Mouse (Mus musculus): ENCODE data around the gene Lmo2. TPM values are rescaled to one million over a fixed set of nuclear protein-coding genes. Genes with fewer than 3 reads are reported as not detected.
A peak's percentile ranks its signal among the peaks of the same experiment; 100 is the strongest.

Gene Lmo2
- total RNA-seq, 2 experiments from 2014 or later = 7.0 to 9.1 TPM

- DNase-seq = peak; percentile 85
- intact Hi-C loops (cut with DNase I; ENCODE audit: low total_unique reads) = no loop called here
These were observed 69.8 kb downstream of the Lmo2 start, which contains the start of gene Fbxo3 for GRCm38 (mm10) chr2:104027458-104028138. Gene Fbxo3, plus strand, starts transcription at chr2:104027721.

- intact Hi-C loops (cut with DNase I; ENCODE audit: low total_unique reads) = no loop called here
- DNase-seq = no peak
These were observed 70.4 kb downstream of the Lmo2 start, which contains the start of gene 4931422A03Rik for GRCm38 (mm10) chr2:104028139-104028723. Gene 4931422A03Rik, minus strand, starts transcription at chr2:104028361.

GRCm38 (mm10) chr2:104029074-104029473 is 71.3 kb downstream of the Lmo2 start:
- no peak for DNase-seq
- intact Hi-C loops (cut with DNase I; ENCODE audit: low total_unique reads) = no loop called here

- intact Hi-C loops (cut with DNase I; ENCODE audit: low total_unique reads) = loop anchor here (10.0 kb wide), 2 partner anchors 104 to 394 kb away; no protein-coding TSS in a partner anchor
- no peak for DNase-seq
These were observed 72.6 kb downstream of the Lmo2 start for GRCm38 (mm10) chr2:104030381-104030780.

Other genes starting within 250 kb of the Lmo2 start
- 10 to 100 TPM; 15.0 to 18.6 TPM for gene Nat10, start 196.7 kb upstream of the Lmo2 start, total RNA-seq (2021)
- 100 to 1,000 TPM; 155 to 162 TPM for gene Caprin1, start 160.3 kb upstream of the Lmo2 start, total RNA-seq (2021)
- gene Fbxo3, start 69.7 kb downstream of the Lmo2 start, total RNA-seq (2021) = 10 to 100 TPM; 43.0 to 47.5 TPM
- not detected for gene 4931422A03Rik, start 70.4 kb downstream of the Lmo2 start, total RNA-seq (2021)
- gene Gm10912, start 107.8 kb downstream of the Lmo2 start, total RNA-seq (2021) = under 1 TPM in 1 of 2 experiments, not detected in 1; 0.22 TPM
- not detected for gene Gm10799, start 110.6 kb downstream of the Lmo2 start, total RNA-seq (2021)
- gene Cd59b, start 111.9 kb downstream of the Lmo2 start, total RNA-seq (2021) = 1 to 10 TPM; 2.2 to 3.2 TPM
- 10 to 100 TPM; 22.1 to 23.6 TPM for gene Cd59a, start 137.8 kb downstream of the Lmo2 start, total RNA-seq (2021)
- gene A930018P22Rik, start 164.8 kb downstream of the Lmo2 start, total RNA-seq (2021) = 1 to 10 TPM; 1.7 to 1.8 TPM